Mouse (Mus musculus) heart, postnatal 0 days (tissue): Measurements from ENCODE around the gene Nr2f6. TPM values are rescaled to one million over a fixed set of nuclear protein-coding genes. Genes with fewer than 3 reads are reported as not detected.

Experiments used
- ATAC-seq: fragments of 200-750 bp; cut with Nextera tagmentation; 2 replicates; pipeline ENCODE4 v1.8.0; 2017; ENCODE audit warnings: low read depth, moderate number of reproducible peaks, moderate library complexity; ENCODE audit not compliant: insufficient read depth
- DNase-seq: peaks from one replicate; pipeline ENCODE4 v3.0.0-alpha.2; 2016; ENCODE audit warnings: low spot score
- H3K27ac ChIP-seq: fragments of 300-500 bp; sonication (generic); 2 replicates; pipeline ENCODE4 v1.5.1; 2014; ENCODE audit warnings: low read depth, mild to moderate bottlenecking
- H3K27me3 ChIP-seq: fragments of 300-500 bp; sonication (generic); 2 replicates; pipeline ENCODE4 v1.6.1; 2014; ENCODE audit warnings: low read length, mixed read lengths; ENCODE audit not compliant: control insufficient read depth, insufficient read depth
- H3K36me3 ChIP-seq: fragments of 300-500 bp; sonication (generic); replicated peaks from 2 replicates; pipeline ENCODE4 v1.6.1; 2014; ENCODE audit warnings: low read length, mixed read lengths; ENCODE audit not compliant: control insufficient read depth, insufficient read depth
- H3K4me1 ChIP-seq: fragments of 300-500 bp; sonication (generic); 2 replicates; pipeline ENCODE4 v1.6.1; 2014; ENCODE audit warnings: antibody characterized with exemption; ENCODE audit not compliant: control insufficient read depth, insufficient read depth
- H3K4me2 ChIP-seq: fragments of 300-500 bp; sonication (generic); 2 replicates; pipeline ENCODE4 v1.6.1; 2014; ENCODE audit warnings: low read depth, mild to moderate bottlenecking, low read length, moderate library complexity
- H3K4me3 ChIP-seq: fragments of 300-500 bp; sonication (generic); 2 replicates; pipeline ENCODE4 v1.5.1; 2014; ENCODE audit warnings: low read depth, low read length
- H3K9ac ChIP-seq: fragments of 300-500 bp; sonication (generic); replicated peaks from 2 replicates; pipeline ENCODE4 v1.6.1; 2014; ENCODE audit warnings: low read depth, low read length, mixed read lengths
- H3K9me3 ChIP-seq: fragments of 300-500 bp; sonication (generic); replicated peaks from 2 replicates; pipeline ENCODE4 v1.6.1; 2016; ENCODE audit warnings: low read length; ENCODE audit not compliant: control insufficient read depth
- CTCF ChIP-seq: IDR thresholded peaks from 2 replicates; pipeline ENCODE4 v1.5.1; 2016; ENCODE audit warnings: antibody characterized with exemption, control low read depth, low read depth
- EP300 ChIP-seq: IDR thresholded peaks from 2 replicates; pipeline ENCODE4 v1.6.1; 2016; ENCODE audit warnings: antibody characterized with exemption, low read depth
- WGBS: fragments of 180-500 bp; shearing (Covaris S2); extraction: QIAGEN DNeasy Blood & Tissue Kit; methylation state at CpG from one replicate; pipeline ENCODE4 v1.1.7; 2014; 5-methylcytosine and 5-hydroxymethylcytosine counted together
- polyA plus RNA-seq: library from polyadenylated mRNA; unstranded; fragments of >200 nt; fragmentation: Nextera tagmentation; extraction: Ambion mirVana; gene quantifications from 2 replicates; pipeline ENCODE4 v1.2.1, GENCODE M21; 2015
- total RNA-seq: library from RNA; depleted of rRNA; stranded (reverse); fragments of >200 nt; gene quantifications from 2 replicates; pipeline ENCODE4 v1.2.3, GENCODE M21; 2014; ENCODE audit warnings: low replicate concordance

Nr2f6 gene
- total and polyA plus RNA-seq, 2 experiments from 2014 or later, result 38.3 to 162 TPM

GRCm38 (mm10) chr8:71369040-71369718, 12.6 kb downstream of the Nr2f6 start:
- no peak overlapping the region for H3K9ac ChIP-seq
- peaks cover 21% of the 10 kb centered on the region for H3K4me1 ChIP-seq
- no peak overlapping the region for H3K4me2 ChIP-seq
- TF ChIP-seq EP300 (no peak), CTCF (no peak)
- no peak for DNase-seq
- no peak overlapping the region for H3K4me3 ChIP-seq
- no peaks in the 10 kb centered on the region for H3K9me3 ChIP-seq
- H3K36me3 ChIP-seq, result peaks cover 29% of the 10 kb centered on the region
- ATAC-seq, result no peak
- no peaks in the 10 kb centered on the region for H3K27me3 ChIP-seq
- WGBS, result 91% methylated on average over 10 of the region's 10 CpGs
- H3K27ac ChIP-seq, result peak overlapping the region; percentile 50

- Histone ChIP-seq H3K4me1 (peaks cover 21% of the 10 kb centered on the region), H3K9me3 (no peaks in the 10 kb centered on the region), H3K9ac (no peak overlapping the region), H3K4me3 (no peak overlapping the region), H3K27me3 (no peaks in the 10 kb centered on the region), H3K36me3 (peaks cover 20% of the 10 kb centered on the region), H3K4me2 (no peak overlapping the region), H3K27ac (peak overlapping the region; percentile 85; the same call in 1 of the 2 replicates)
- no peak for DNase-seq
- ATAC-seq, result no peak
- TF ChIP-seq CTCF (no peak), EP300 (no peak)
Measured at GRCm38 (mm10) chr8:71368366-71368765, 13.4 kb downstream of the Nr2f6 start.

- H3K9me3 ChIP-seq, result no peaks in the 10 kb centered on the region
- peak overlapping the region; percentile 59 for H3K9ac ChIP-seq
- TF ChIP-seq EP300 (no peak), CTCF (no peak)
- WGBS, result 35% methylated on average over 17 of the region's 17 CpGs
- H3K27me3 ChIP-seq, result no peaks in the 10 kb centered on the region
- peak overlapping the region; percentile 85 for H3K27ac ChIP-seq
- peaks cover 21% of the 10 kb centered on the region for H3K4me1 ChIP-seq
- no peak for ATAC-seq
- peak overlapping the region; percentile 80 for H3K4me2 ChIP-seq
- DNase-seq, result no peak
- peak overlapping the region; percentile 67 for H3K4me3 ChIP-seq
- H3K36me3 ChIP-seq, result peaks cover 16% of the 10 kb centered on the region
Measured at GRCm38 (mm10) chr8:71367529-71368176, 14.1 kb downstream of the Nr2f6 start.

- DNase-seq (peak; percentile 97), ATAC-seq (peak; percentile 81)
- H3K36me3 ChIP-seq, result peaks cover 16% of the 10 kb centered on the region
- peak within 1 kb of the TSS; percentile 59 for H3K9ac ChIP-seq
- under 1% methylated on average over 54 of the region's 56 CpGs for WGBS
- H3K4me3 ChIP-seq, result peak within 1 kb of the TSS; percentile 67
- peak within 1 kb of the TSS; percentile 85 for H3K27ac ChIP-seq
- no peaks in the 10 kb centered on the region for H3K9me3 ChIP-seq
- TF ChIP-seq EP300 (no peak), CTCF (no peak)
- peak within 1 kb of the TSS; percentile 80 for H3K4me2 ChIP-seq
- peaks cover 21% of the 10 kb centered on the region for H3K4me1 ChIP-seq
- H3K27me3 ChIP-seq, result no peaks in the 10 kb centered on the region
Measured at GRCm38 (mm10) chr8:71366771-71367528, 14.8 kb downstream of the Nr2f6 start, which contains the start of gene Use1. Use1 (plus strand) TSS chr8:71366848.

- TF ChIP-seq CTCF (no peak), EP300 (no peak)
- Histone ChIP-seq H3K36me3 (peaks cover 84% of the 10 kb centered on the region), H3K4me3 (no peak overlapping the region), H3K9me3 (no peaks in the 10 kb centered on the region), H3K4me1 (no peaks in the 10 kb centered on the region), H3K27me3 (no peaks in the 10 kb centered on the region), H3K4me2 (no peak overlapping the region), H3K27ac (no peak overlapping the region), H3K9ac (no peak overlapping the region)
- no peak for DNase-seq
- WGBS, result 88% methylated on average over 3 of the region's 3 CpGs
- no peak for ATAC-seq
Measured at GRCm38 (mm10) chr8:71358026-71358425, 23.7 kb downstream of the Nr2f6 start.
